Mouse (Mus musculus): ENCODE results near the gene Wdfy2.

GRCm38 (mm10) chr14:62884171-62884570 is 46.7 kb downstream of the Wdfy2 start:
- no peak for TF ChIP-seq POLR2A (IDR thresholded peaks at IDR 0.05; ENCODE audit: borderline replicate concordance, extremely low read depth, low read depth, low read length)
- no peak for TF ChIP-seq CTCF (IDR thresholded peaks at IDR 0.05; ENCODE audit: insufficient read depth, low read length)

Data from lung, adult 2 months (tissue).